Mouse (Mus musculus) limb, embryonic 10.5 days (tissue): ENCODE results near the gene 3110021N24Rik. TPM values are rescaled to one million over a fixed set of nuclear protein-coding genes. Genes with fewer than 3 reads are reported as not detected.

ENCODE experiments used
- DNase-seq: peaks from one replicate; pipeline ENCODE4 v3.0.0-alpha.2; 2017; ENCODE audit warnings: low spot score
- H3K27ac ChIP-seq: fragments of 300-500 bp; sonication (generic); 2 replicates; pipeline ENCODE4 v1.5.1; 2016; ENCODE audit warnings: mild to moderate bottlenecking
- H3K27me3 ChIP-seq: fragments of 300-500 bp; sonication (generic); 2 replicates; pipeline ENCODE4 v1.6.1; 2016; ENCODE audit warnings: low read depth, mild to moderate bottlenecking; ENCODE audit not compliant: poor library complexity, severe bottlenecking
- H3K36me3 ChIP-seq: fragments of 300-500 bp; sonication (generic); 2 replicates; pipeline ENCODE4 v1.6.1; 2016; ENCODE audit warnings: mild to moderate bottlenecking, moderate library complexity
- H3K4me1 ChIP-seq: fragments of 300-500 bp; sonication (generic); 2 replicates; pipeline ENCODE4 v1.6.1; 2016
- H3K4me3 ChIP-seq: fragments of 300-500 bp; sonication (generic); 2 replicates; pipeline ENCODE4 v1.5.1; 2016; ENCODE audit warnings: mild to moderate bottlenecking, moderate library complexity
- H3K9me3 ChIP-seq: fragments of 300-500 bp; sonication (generic); replicated peaks from 2 replicates; pipeline ENCODE4 v1.6.1; 2016; ENCODE audit warnings: mild to moderate bottlenecking
- WGBS: fragments of 180-500 bp; shearing (Covaris S2); methylation state at CpG from one replicate; pipeline ENCODE4 v1.1.7; 2016; 5-methylcytosine and 5-hydroxymethylcytosine counted together
- polyA plus RNA-seq: library from polyadenylated mRNA; unstranded; fragments of >200 nt; fragmentation: Nextera tagmentation; extraction: Ambion mirVana; gene quantifications from 2 replicates; pipeline ENCODE4 v1.2.1, GENCODE M21; 2016

Gene 3110021N24Rik
- polyA plus RNA-seq, 1 experiment from 2014 or later, result 1.4 TPM

DNA sequence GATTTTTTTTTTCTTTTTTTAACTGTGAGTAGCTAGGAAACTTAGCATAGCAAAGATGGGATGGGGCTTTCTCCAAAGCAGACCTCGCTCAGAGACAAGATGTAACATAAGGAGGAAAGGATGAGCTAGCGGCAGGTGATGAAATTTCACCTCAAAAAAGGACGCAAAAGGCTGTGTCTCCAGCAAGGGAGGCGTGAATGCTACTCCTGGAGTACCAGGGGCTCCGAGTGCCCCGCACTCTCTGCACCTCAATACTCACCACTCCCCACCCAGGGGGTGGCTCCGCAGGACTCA lies 60.3 kb downstream of the 3110021N24Rik start:
- DNase-seq, result no peak
- peak overlapping the region; percentile 95 for H3K4me3 ChIP-seq
- no peaks in the 10 kb centered on the region for H3K36me3 ChIP-seq
- H3K9me3 ChIP-seq, result no peaks in the 10 kb centered on the region
- no peaks in the 10 kb centered on the region for H3K27me3 ChIP-seq
- peak overlapping the region; percentile 97 for H3K27ac ChIP-seq
- 0% methylated on average over 7 of the region's 7 CpGs for WGBS
- H3K4me1 ChIP-seq, result peaks cover 12% of the 10 kb centered on the region; the same call in 1 of the 2 replicates

GRCm38 (mm10) chr4:108780057-108780863 lies 60.8 kb downstream of the 3110021N24Rik start, which contains the start of gene Zfyve9:
Gene Zfyve9 (minus strand): TSS chr4:108780798.
- Histone ChIP-seq H3K4me1 (peaks cover 12% of the 10 kb centered on the region; the same call in 1 of the 2 replicates), H3K36me3 (no peaks in the 10 kb centered on the region), H3K27ac (peak within 1 kb of the TSS; percentile 97), H3K27me3 (no peaks in the 10 kb centered on the region), H3K9me3 (no peaks in the 10 kb centered on the region), H3K4me3 (peak within 1 kb of the TSS; percentile 95)
- peak; percentile 87 for DNase-seq
- under 1% methylated on average over 103 of the region's 111 CpGs for WGBS

DNA sequence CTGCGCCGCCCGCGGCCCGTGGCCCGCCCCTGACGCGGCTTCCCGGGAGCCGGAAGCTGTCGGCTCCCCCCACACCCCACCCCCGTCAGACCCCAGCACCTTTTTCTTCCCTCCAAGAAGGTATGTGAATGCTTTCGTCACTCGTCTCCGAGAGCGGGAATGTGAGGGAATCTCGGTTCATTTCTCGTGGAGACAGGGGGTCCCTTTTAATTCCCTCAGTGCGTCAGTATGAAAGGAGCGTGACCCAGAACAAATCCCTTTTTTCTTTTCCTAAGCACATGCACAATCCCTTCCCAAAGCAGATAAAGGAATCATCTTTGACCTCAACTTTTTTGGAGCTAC lies 61.4 kb downstream of the 3110021N24Rik start:
- Histone ChIP-seq H3K4me1 (peaks cover 12% of the 10 kb centered on the region; the same call in 1 of the 2 replicates), H3K27ac (peak overlapping the region; percentile 97), H3K27me3 (no peaks in the 10 kb centered on the region), H3K9me3 (no peaks in the 10 kb centered on the region), H3K36me3 (no peaks in the 10 kb centered on the region), H3K4me3 (peak overlapping the region; percentile 95)
- WGBS, result under 1% methylated on average over 20 of the region's 20 CpGs
- no peak for DNase-seq

GRCm38 (mm10) chr4:108781596-108781995 lies 62.1 kb downstream of the 3110021N24Rik start:
- peak; percentile 31 for DNase-seq
- H3K4me1 ChIP-seq, result peaks cover 12% of the 10 kb centered on the region; the same call in 1 of the 2 replicates
- WGBS, result 71% methylated on average over 3 of the region's 3 CpGs

GRCm38 (mm10) chr4:108782421-108783085 lies 63.1 kb downstream of the 3110021N24Rik start:
- H3K4me3 ChIP-seq, result no peak overlapping the region
- 51% methylated on average over 8 of the region's 8 CpGs for WGBS
- no peaks in the 10 kb centered on the region for H3K9me3 ChIP-seq
- no peaks in the 10 kb centered on the region for H3K27me3 ChIP-seq
- no peak overlapping the region for H3K27ac ChIP-seq
- peaks cover 12% of the 10 kb centered on the region; the same call in 1 of the 2 replicates for H3K4me1 ChIP-seq
- H3K36me3 ChIP-seq, result no peaks in the 10 kb centered on the region
- DNase-seq, result no peak

More at GRCm38 (mm10) chr4:108781596-108781995, 62.1 kb downstream of the 3110021N24Rik start:
- H3K4me3 ChIP-seq, result no peak overlapping the region
- no peaks in the 10 kb centered on the region for H3K27me3 ChIP-seq
- H3K9me3 ChIP-seq, result no peaks in the 10 kb centered on the region
- H3K27ac ChIP-seq, result no peak overlapping the region
- no peaks in the 10 kb centered on the region for H3K36me3 ChIP-seq

DNA sequence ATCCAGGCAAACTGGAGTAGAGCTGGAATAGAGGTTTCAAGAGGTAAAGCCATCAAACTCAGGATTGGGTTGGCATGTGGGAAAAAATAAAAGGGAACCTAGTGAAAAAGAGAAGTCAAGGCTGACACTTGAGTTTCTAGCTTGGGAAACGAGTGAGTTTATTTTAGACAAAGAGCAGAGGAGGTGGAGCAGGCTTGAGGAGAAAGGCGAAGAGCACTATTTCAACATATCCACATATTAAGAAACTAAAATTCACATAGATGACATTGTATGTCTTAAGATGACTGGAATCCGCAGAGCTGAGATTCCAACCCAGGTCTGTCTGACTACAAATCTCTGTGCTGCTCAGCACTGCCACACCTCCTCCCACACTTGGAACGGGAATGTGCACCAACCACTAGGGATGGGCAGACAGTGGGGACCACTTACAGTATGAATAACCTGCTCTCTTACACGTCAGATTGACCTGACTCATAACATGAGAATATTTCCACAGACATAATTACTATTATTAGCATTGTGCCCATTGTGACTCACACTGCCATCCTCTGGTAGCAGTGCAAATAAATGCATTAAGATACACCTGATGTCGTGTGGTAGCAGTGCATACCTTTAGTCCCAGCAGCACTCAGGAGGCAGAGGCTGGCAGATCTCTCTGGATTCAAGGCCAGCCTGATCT lies 69.9 kb downstream of the 3110021N24Rik start:
- no peaks in the 10 kb centered on the region for H3K9me3 ChIP-seq
- DNase-seq, result no peak
- 79% methylated on average over 6 of the region's 6 CpGs for WGBS
- no peaks in the 10 kb centered on the region for H3K4me1 ChIP-seq
- no peaks in the 10 kb centered on the region for H3K27me3 ChIP-seq
- no peak overlapping the region for H3K4me3 ChIP-seq
- H3K27ac ChIP-seq, result no peak overlapping the region
- no peaks in the 10 kb centered on the region for H3K36me3 ChIP-seq

DNA sequence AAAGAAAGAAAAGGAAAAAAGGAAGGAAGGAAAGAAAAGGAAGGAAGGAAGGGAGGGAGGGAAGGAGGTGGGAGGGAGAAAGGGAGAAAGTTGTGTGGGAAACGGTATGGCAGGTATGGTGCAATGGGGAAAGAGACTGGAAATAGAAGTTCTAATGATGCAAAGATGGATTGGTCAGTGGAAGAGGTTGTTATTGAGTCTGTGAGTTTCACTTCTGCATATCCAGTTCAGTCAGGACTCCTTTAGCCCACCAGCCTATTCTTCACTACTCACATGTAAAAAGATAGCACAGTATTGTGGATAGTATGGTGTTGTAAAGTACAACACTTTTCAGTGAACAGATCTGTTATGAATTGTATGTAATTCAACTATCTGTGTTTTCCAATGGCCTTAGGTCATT lies 71.1 kb downstream of the 3110021N24Rik start:
- no peak for DNase-seq
- H3K4me1 ChIP-seq, result no peaks in the 10 kb centered on the region
- H3K27me3 ChIP-seq, result no peaks in the 10 kb centered on the region
- H3K27ac ChIP-seq, result no peak overlapping the region
- WGBS, result 78% methylated on average over 1 of the region's 1 CpGs
- no peaks in the 10 kb centered on the region for H3K36me3 ChIP-seq
- no peaks in the 10 kb centered on the region for H3K9me3 ChIP-seq
- no peak overlapping the region for H3K4me3 ChIP-seq

DNA sequence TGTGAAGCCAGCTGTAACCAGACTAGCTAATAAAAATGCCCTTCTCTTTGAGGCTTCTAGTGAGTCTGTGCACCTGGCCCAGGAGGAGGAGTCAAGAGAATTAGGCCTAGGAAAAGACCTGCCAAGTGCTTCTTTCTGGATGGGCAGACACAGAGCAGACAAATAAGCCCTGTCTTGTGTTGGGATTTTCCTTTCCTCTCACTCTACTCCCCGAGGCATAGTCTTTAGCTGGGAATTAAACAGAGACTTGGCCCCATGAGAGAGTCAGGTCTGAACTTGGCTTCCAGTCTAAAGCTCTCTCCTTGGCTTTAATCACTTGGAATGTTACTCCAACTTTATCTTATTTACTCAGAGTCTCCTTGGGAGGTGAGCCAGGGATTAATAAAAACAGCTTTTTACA lies 74.5 kb downstream of the 3110021N24Rik start:
- DNase-seq, result no peak
- H3K9me3 ChIP-seq, result no peaks in the 10 kb centered on the region
- no peak overlapping the region for H3K4me3 ChIP-seq
- H3K27me3 ChIP-seq, result no peaks in the 10 kb centered on the region
- WGBS, result 61% methylated on average over 1 of the region's 1 CpGs
- no peaks in the 10 kb centered on the region for H3K4me1 ChIP-seq
- H3K27ac ChIP-seq, result no peak overlapping the region
- no peaks in the 10 kb centered on the region for H3K36me3 ChIP-seq

DNA sequence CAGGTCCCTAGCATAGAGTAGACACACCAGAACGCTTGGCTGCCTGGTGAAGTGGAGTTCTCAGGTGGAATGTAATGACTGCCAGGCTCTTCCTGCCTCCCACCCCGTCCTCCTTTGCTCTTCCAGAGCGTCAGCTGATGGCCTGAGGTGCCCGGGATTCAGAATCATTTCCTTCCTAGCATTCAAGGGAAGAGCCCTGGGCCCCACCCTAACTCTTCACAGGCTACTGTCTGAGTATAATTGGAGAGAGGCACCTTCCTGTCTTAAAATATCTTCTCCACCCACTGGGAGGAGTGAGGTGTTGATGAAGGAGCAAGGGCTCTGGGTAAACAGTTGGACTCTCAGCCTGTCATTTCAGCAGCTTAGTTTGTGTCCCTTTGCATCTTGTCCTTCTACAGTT lies 77.3 kb downstream of the 3110021N24Rik start:
- no peak for DNase-seq
- WGBS, result 49% methylated on average over 4 of the region's 4 CpGs
- Histone ChIP-seq H3K27ac (no peak overlapping the region), H3K4me3 (no peak overlapping the region), H3K27me3 (no peaks in the 10 kb centered on the region), H3K9me3 (no peaks in the 10 kb centered on the region), H3K4me1 (no peaks in the 10 kb centered on the region), H3K36me3 (no peaks in the 10 kb centered on the region)

DNA sequence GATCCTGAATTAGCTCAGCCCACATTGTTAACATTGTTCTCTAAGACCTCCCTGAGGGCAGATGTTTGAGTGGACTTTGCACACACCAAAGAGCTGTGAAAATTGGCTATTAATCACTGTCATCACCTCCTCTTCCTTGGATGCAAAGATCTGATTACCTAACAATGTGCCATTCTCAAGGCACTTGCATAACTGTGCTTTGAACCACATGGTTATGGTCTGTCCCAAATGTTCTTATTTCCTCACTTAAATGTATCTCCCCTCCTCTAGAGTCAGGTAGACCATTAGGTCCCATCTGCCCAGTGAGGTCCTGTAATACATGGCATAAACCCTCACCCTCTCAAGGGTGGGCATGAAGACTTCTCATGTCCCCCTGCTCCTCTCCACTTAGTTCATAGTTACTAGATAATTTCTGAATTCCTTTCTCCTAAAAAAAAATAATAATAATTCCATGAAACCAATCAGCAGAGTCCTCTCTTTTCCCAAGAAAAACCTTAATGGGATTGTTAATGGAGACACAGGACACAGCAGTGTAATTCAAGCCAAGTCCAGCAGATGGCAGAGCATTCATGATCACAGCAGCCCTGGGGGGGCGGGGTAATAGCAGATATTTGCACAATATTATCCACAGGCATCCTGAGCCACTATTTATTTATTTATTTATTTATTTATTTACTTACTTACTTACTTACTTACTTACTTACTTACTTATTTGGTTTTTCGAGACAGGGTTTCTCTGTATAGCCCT lies 78.8 kb downstream of the 3110021N24Rik start:
- 55% methylated on average over 2 of the region's 2 CpGs for WGBS
- peak; percentile 56 for DNase-seq

DNA sequence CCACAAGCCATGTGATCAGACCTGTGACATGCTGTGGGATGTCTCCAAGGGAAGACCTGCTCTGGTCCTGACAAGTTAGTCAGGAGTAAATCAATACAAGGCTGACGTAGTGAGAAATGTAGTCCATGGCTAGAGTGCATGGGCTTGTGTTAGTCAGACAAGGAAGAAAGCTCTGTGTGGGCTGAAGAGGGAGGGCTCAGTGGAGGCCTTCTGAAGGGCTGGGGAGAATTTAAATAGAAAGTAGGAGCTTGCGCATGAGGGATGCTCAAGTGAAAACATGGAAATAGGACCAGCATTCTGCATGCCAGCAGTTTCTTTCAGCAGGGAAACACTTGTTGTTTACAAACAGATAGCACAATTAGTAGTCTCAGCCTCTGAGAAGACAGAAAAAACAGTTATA lies 84.1 kb downstream of the 3110021N24Rik start:
- Histone ChIP-seq H3K27ac (no peak overlapping the region), H3K9me3 (no peaks in the 10 kb centered on the region), H3K27me3 (no peaks in the 10 kb centered on the region), H3K4me3 (no peak overlapping the region), H3K4me1 (no peaks in the 10 kb centered on the region), H3K36me3 (no peaks in the 10 kb centered on the region)
- WGBS, result 88% methylated on average over 2 of the region's 2 CpGs
- DNase-seq, result no peak

More for the DNA sequence above, 78.8 kb downstream of the 3110021N24Rik start:
- H3K36me3 ChIP-seq, result no peaks in the 10 kb centered on the region
- H3K27ac ChIP-seq, result no peak overlapping the region
- no peaks in the 10 kb centered on the region for H3K9me3 ChIP-seq
- H3K4me3 ChIP-seq, result no peak overlapping the region
- H3K27me3 ChIP-seq, result no peaks in the 10 kb centered on the region
- H3K4me1 ChIP-seq, result no peaks in the 10 kb centered on the region

GRCm38 (mm10) chr4:108811142-108811541 lies 91.7 kb downstream of the 3110021N24Rik start:
- no peaks in the 10 kb centered on the region for H3K9me3 ChIP-seq
- no peak overlapping the region for H3K27ac ChIP-seq
- no peak for DNase-seq
- H3K4me3 ChIP-seq, result no peak overlapping the region
- H3K27me3 ChIP-seq, result no peaks in the 10 kb centered on the region
- 66% methylated on average over 4 of the region's 4 CpGs for WGBS
- H3K36me3 ChIP-seq, result peaks cover 16% of the 10 kb centered on the region
- H3K4me1 ChIP-seq, result no peaks in the 10 kb centered on the region
